Mouse (Mus musculus) megakaryocyte, embryonic 14.5 days (primary cell): ENCODE data around the gene Eri3.

ENCODE experiments used
- FLI1 ChIP-seq: IDR thresholded peaks from 2 replicates; pipeline ENCODE4 v1.6.1; 2012; ENCODE audit warnings: low read length, inconsistent platforms, mixed read lengths
- GATA1 ChIP-seq: IDR thresholded peaks from 3 replicates; pipeline ENCODE4 v1.6.1; 2012; ENCODE audit warnings: mixed read lengths, low read length, inconsistent platforms, borderline replicate concordance

- TF ChIP-seq GATA1 (no peak), FLI1 (no peak)
These were observed 104.0 kb downstream of the Eri3 start for GRCm38 (mm10) chr4:117654016-117654702.
